ENCODE assay signal across 24 mouse cellular contexts in genomic region chr5:146451592-146452254, GRCm38 (mm10). TPM values are rescaled to one million over a fixed set of nuclear protein-coding genes. Genes with fewer than 3 reads are reported as not detected.
DNase-seq lines count a peak whose midpoint lies in the region; ATAC-seq and TF ChIP-seq lines count a peak whose summit lies in the region.
"Had no signal": no experiment of that assay in that cellular context is flagged by ENCODE, and none has a peak within 500 bp of the region (broad histone marks: within the 10 kb centered on the region; RNA-seq: fewer than 3 reads in every experiment).

No protein-coding gene starts in this region.

- no peak for TF ChIP-seq CTCF in brain, embryonic 14.5 days (IDR thresholded peaks at IDR 0.05; ENCODE audit: borderline replicate concordance, extremely low read depth, insufficient read depth, insufficient read length)

- H3K27ac ChIP-seq in embryonic facial prominence, embryonic 14.5 days (replicated peaks; ENCODE audit: low read depth, low read length) = no peak overlapping the region
- H3K27ac ChIP-seq in embryonic facial prominence, embryonic 10.5 days (replicated peaks) = no peak overlapping the region
- H3K27ac ChIP-seq in kidney, embryonic 15.5 days = 0 out of 2 replicates have a peak overlapping the region, but pooled peaks have one; percentile 7
- H3K27ac ChIP-seq: embryonic facial prominence, embryonic 15.5 days; forebrain, embryonic 10.5 days; forebrain, embryonic 15.5 days; heart, embryonic 13.5 days; hindbrain, embryonic 15.5 days had no signal

- no peak overlapping the region for H3K4me2 ChIP-seq in embryonic facial prominence, embryonic 14.5 days (ENCODE audit: low read depth, low read length)
- H3K4me2 ChIP-seq in kidney, embryonic 15.5 days = no peak overlapping the region
- H3K4me2 ChIP-seq: embryonic facial prominence, embryonic 15.5 days; forebrain, embryonic 15.5 days; heart, embryonic 13.5 days; hindbrain, embryonic 15.5 days had no signal

- no peak overlapping the region for H3K4me3 ChIP-seq in embryonic facial prominence, embryonic 14.5 days (ENCODE audit: low read depth, low read length)
- H3K4me3 ChIP-seq in embryonic facial prominence, embryonic 10.5 days = no peak overlapping the region
- no peak overlapping the region for H3K4me3 ChIP-seq in kidney, embryonic 15.5 days (replicated peaks)
- H3K4me3 ChIP-seq: embryonic facial prominence, embryonic 15.5 days; erythroblast, embryonic 14.5 days; forebrain, embryonic 10.5 days; forebrain, embryonic 15.5 days; heart, embryonic 13.5 days; hindbrain, embryonic 15.5 days had no signal

- H3K36me3 ChIP-seq in embryonic facial prominence, embryonic 14.5 days (ENCODE audit: control insufficient read depth, insufficient read depth, low read length) = 0 out of 2 replicates have a peak, but pooled peaks cover 13% of the 10 kb centered on the region
- peaks cover 47% of the 10 kb centered on the region for H3K36me3 ChIP-seq in embryonic facial prominence, embryonic 10.5 days (replicated peaks)
- no peaks in the 10 kb centered on the region for H3K36me3 ChIP-seq in kidney, embryonic 15.5 days
- H3K36me3 ChIP-seq: embryonic facial prominence, embryonic 15.5 days; heart, embryonic 13.5 days had no signal

- H3K4me1 ChIP-seq in embryonic facial prominence, embryonic 14.5 days (ENCODE audit: control insufficient read depth, insufficient read depth, low read length) = no peaks in the 10 kb centered on the region
- no peaks in the 10 kb centered on the region for H3K4me1 ChIP-seq in embryonic facial prominence, embryonic 10.5 days
- peaks cover 3% of the 10 kb centered on the region; the same call in 1 of the 2 replicates for H3K4me1 ChIP-seq in kidney, embryonic 15.5 days
- H3K4me1 ChIP-seq: embryonic facial prominence, embryonic 15.5 days; forebrain, embryonic 10.5 days; forebrain, embryonic 15.5 days; heart, embryonic 13.5 days; hindbrain, embryonic 15.5 days had no signal

- H3K9me3 ChIP-seq in embryonic facial prominence, embryonic 14.5 days (ENCODE audit: control insufficient read depth, low read length) = no peaks in the 10 kb centered on the region
- H3K9me3 ChIP-seq in embryonic facial prominence, embryonic 10.5 days = no peaks in the 10 kb centered on the region
- no peaks in the 10 kb centered on the region for H3K9me3 ChIP-seq in kidney, embryonic 15.5 days (replicated peaks)
- H3K9me3 ChIP-seq: embryonic facial prominence, embryonic 15.5 days; forebrain, embryonic 10.5 days; forebrain, embryonic 15.5 days; heart, embryonic 13.5 days; hindbrain, embryonic 15.5 days had no signal

- DNase-seq in embryonic facial prominence, embryonic 14.5 days (ENCODE audit: low spot score) = peak; percentile 8
- DNase-seq in embryonic facial prominence, embryonic 10.5 days (ENCODE audit: low spot score) = no peak
- no peak for DNase-seq in kidney, adult 18-20 months
- peak; percentile 31 for DNase-seq in brain, embryonic 14.5 days (ENCODE audit: low read depth)
- DNase-seq in retina, postnatal 1 day = peak; percentile 42
- DNase-seq in urinary bladder, adult 2 months (ENCODE audit: low spot score) = no peak
- DNase-seq: adrenal gland, postnatal 25 days; cerebellum, adult 11 months; cerebellum, adult 8-10 months; cerebellum, postnatal 14 days; gastrocnemius, postnatal 36 days; heart, postnatal 36 days had no signal

- TF ChIP-seq POLR2A in brain, embryonic 14.5 days (IDR thresholded peaks at IDR 0.05; ENCODE audit: borderline replicate concordance, extremely low read depth, insufficient read depth, insufficient read length, poor library complexity, severe bottlenecking) = no peak

- H3K9ac ChIP-seq in embryonic facial prominence, embryonic 14.5 days (ENCODE audit: low read depth, low read length) = no peak overlapping the region
- H3K9ac ChIP-seq in kidney, embryonic 15.5 days = no peak overlapping the region
- H3K9ac ChIP-seq: embryonic facial prominence, embryonic 15.5 days; forebrain, embryonic 15.5 days; heart, embryonic 13.5 days; hindbrain, embryonic 15.5 days had no signal

- no peak for ATAC-seq in embryonic facial prominence, embryonic 14.5 days (ENCODE audit: low read depth)
- ATAC-seq in kidney, embryonic 15.5 days (replicated peaks; ENCODE audit: low FRiP score) = peak; percentile 77; the same call in 1 of the 2 replicates
- ATAC-seq: activated CD4-positive, CD25-positive, alpha-beta regulatory T cell, adult 4 months; forebrain, embryonic 15.5 days; Patski had no signal

- WGBS in embryonic facial prominence, embryonic 14.5 days = 65% methylated on average over 11 of the region's 11 CpGs
- 79% methylated on average over 11 of the region's 11 CpGs for WGBS in embryonic facial prominence, embryonic 10.5 days
- WGBS in kidney, embryonic 15.5 days = 37% methylated on average over 11 of the region's 11 CpGs

- no peaks in the 10 kb centered on the region for H3K27me3 ChIP-seq in embryonic facial prominence, embryonic 14.5 days (replicated peaks; ENCODE audit: control insufficient read depth, insufficient read depth, low read length)
- H3K27me3 ChIP-seq in embryonic facial prominence, embryonic 10.5 days (replicated peaks; ENCODE audit: low read depth, poor library complexity, severe bottlenecking) = no peaks in the 10 kb centered on the region
- no peaks in the 10 kb centered on the region for H3K27me3 ChIP-seq in kidney, embryonic 15.5 days
- H3K27me3 ChIP-seq: embryonic facial prominence, embryonic 15.5 days; forebrain, embryonic 15.5 days; heart, embryonic 13.5 days; hindbrain, embryonic 15.5 days; Patski had no signal

RNA-seq across cellular contexts. Expression of gene Gm6408, which starts 30.0 kb away (rescaled TPM):
- polyA plus RNA-seq in embryonic facial prominence, embryonic 14.5 days (2014; fragmentation: Nextera tagmentation; extraction: Ambion mirVana) = not detected in 2 replicates
- polyA plus RNA-seq in embryonic facial prominence, embryonic 10.5 days (2016; fragmentation: Nextera tagmentation; extraction: Ambion mirVana) = not detected in 2 replicates
- polyA plus RNA-seq in kidney, embryonic 15.5 days (2015; fragmentation: Nextera tagmentation; extraction: Ambion mirVana) = not detected in 2 replicates
- polyA plus RNA-seq in brain, embryonic 14.5 days (2012; rRNA removed) = 0.07 TPM in 1 of 2 replicates, not detected in the other
- polyA plus RNA-seq in urinary bladder, adult 2 months (2012; rRNA removed) = not detected in 2 replicates
- polyA plus RNA-seq: activated CD4-positive, CD25-positive, alpha-beta regulatory T cell, adult 4 months; C2C12; embryonic facial prominence, embryonic 15.5 days; erythroblast, embryonic 14.5 days; forebrain, embryonic 10.5 days; forebrain, embryonic 15.5 days; heart, embryonic 13.5 days; heart, postnatal 0 days; hindbrain, embryonic 11.5 days; Patski had no signal

RNA-seq across cellular contexts. Expression of gene Gm6370, which starts 39.4 kb away (rescaled TPM):
- polyA plus RNA-seq in embryonic facial prominence, embryonic 14.5 days (2014; fragmentation: Nextera tagmentation; extraction: Ambion mirVana) = not detected in 2 replicates
- not detected in 2 replicates for polyA plus RNA-seq in embryonic facial prominence, embryonic 10.5 days (2016; fragmentation: Nextera tagmentation; extraction: Ambion mirVana)
- polyA plus RNA-seq in kidney, embryonic 15.5 days (2015; fragmentation: Nextera tagmentation; extraction: Ambion mirVana) = not detected in 2 replicates
- polyA plus RNA-seq in brain, embryonic 14.5 days (2012; rRNA removed) = not detected in 2 replicates
- polyA plus RNA-seq in urinary bladder, adult 2 months (2012; rRNA removed) = not detected in 2 replicates
- polyA plus RNA-seq: activated CD4-positive, CD25-positive, alpha-beta regulatory T cell, adult 4 months; C2C12; embryonic facial prominence, embryonic 15.5 days; erythroblast, embryonic 14.5 days; forebrain, embryonic 10.5 days; forebrain, embryonic 15.5 days; heart, embryonic 13.5 days; heart, postnatal 0 days; hindbrain, embryonic 11.5 days; hindbrain, embryonic 15.5 days; Patski had no signal

RNA-seq across cellular contexts. Expression of gene 4930449I24Rik, which starts 50.5 kb away (rescaled TPM):
- not detected in 2 replicates for polyA plus RNA-seq in embryonic facial prominence, embryonic 14.5 days (2014; fragmentation: Nextera tagmentation; extraction: Ambion mirVana)
- polyA plus RNA-seq in embryonic facial prominence, embryonic 10.5 days (2016; fragmentation: Nextera tagmentation; extraction: Ambion mirVana) = not detected in 2 replicates
- polyA plus RNA-seq in kidney, embryonic 15.5 days (2015; fragmentation: Nextera tagmentation; extraction: Ambion mirVana) = not detected in 2 replicates
- polyA plus RNA-seq in brain, embryonic 14.5 days (2012; rRNA removed) = not detected in 2 replicates
- polyA plus RNA-seq in urinary bladder, adult 2 months (2012; rRNA removed) = not detected in 2 replicates
- polyA plus RNA-seq: activated CD4-positive, CD25-positive, alpha-beta regulatory T cell, adult 4 months; C2C12; embryonic facial prominence, embryonic 15.5 days; erythroblast, embryonic 14.5 days; forebrain, embryonic 10.5 days; forebrain, embryonic 15.5 days; heart, embryonic 13.5 days; heart, postnatal 0 days; hindbrain, embryonic 11.5 days; hindbrain, embryonic 15.5 days; Patski had no signal

Comparison
In these comparisons a context has a peak if more than half of its experiments do, and no peak if none do; other contexts are left out.
1. DNase-seq: peak in embryonic facial prominence, embryonic 14.5 days (single experiment), brain, embryonic 14.5 days (single experiment) and retina, postnatal 1 day (single experiment); none in embryonic facial prominence, embryonic 10.5 days (single experiment), kidney, adult 18-20 months (single experiment) and urinary bladder, adult 2 months (single experiment).